Mouse (Mus musculus) kidney, adult 2 months (tissue): ENCODE measurements around the gene Pank1. TPM values are rescaled to one million over a fixed set of nuclear protein-coding genes. Genes with fewer than 3 reads are reported as not detected.

Experiments used
- DNase-seq: peaks from one replicate; pipeline ENCODE4 v3.0.0; 2021
- H3K27ac ChIP-seq: fragments of 200-500 bp; 2 replicates; pipeline ENCODE4 v1.5.1; 2012; ENCODE audit warnings: low read depth, low read length, control low read depth, inconsistent platforms; ENCODE audit not compliant: insufficient read depth
- H3K27me3 ChIP-seq: fragments of 200-500 bp; replicated peaks from 2 replicates; pipeline ENCODE4 v1.6.1; 2012; ENCODE audit warnings: mild to moderate bottlenecking, moderate library complexity, low read length, inconsistent platforms; ENCODE audit not compliant: control insufficient read depth, insufficient read depth
- H3K36me3 ChIP-seq: fragments of 200-500 bp; 2 replicates; pipeline ENCODE4 v1.6.1; 2012; ENCODE audit warnings: mild to moderate bottlenecking, moderate library complexity, low read length, inconsistent platforms; ENCODE audit not compliant: control insufficient read depth, insufficient read depth
- H3K4me1 ChIP-seq: fragments of 200-500 bp; 2 replicates; pipeline ENCODE4 v1.6.1; 2011; ENCODE audit warnings: low read length; ENCODE audit not compliant: control insufficient read depth, insufficient read depth
- H3K4me3 ChIP-seq: fragments of 200-500 bp; 2 replicates; pipeline ENCODE4 v1.5.1; 2011; ENCODE audit warnings: mild to moderate bottlenecking, low read depth, low read length, control low read depth; ENCODE audit not compliant: insufficient read depth
- CTCF ChIP-seq: fragments of 200-500 bp; conservative IDR thresholded peaks from 2 replicates; pipeline ENCODE4 v1.5.1; 2011; ENCODE audit warnings: low read depth, mild to moderate bottlenecking, control low read depth, low read length, moderate library complexity, mixed read lengths; ENCODE audit not compliant: insufficient read depth, insufficient read length
- POLR2A ChIP-seq: fragments of 200-500 bp; IDR thresholded peaks from one replicate; pipeline ENCODE4 v1.6.1; 2011; ENCODE audit warnings: low read depth, low read length, control low read depth
- WGBS: fragments of 180-500 bp; shearing (Covaris S2); methylation state at CpG from one replicate; pipeline ENCODE4 v1.1.7; 2018; 5-methylcytosine and 5-hydroxymethylcytosine counted together
- polyA plus RNA-seq: library from polyadenylated mRNA; depleted of rRNA; stranded (reverse); fragments of >200 nt; gene quantifications from 2 replicates; pipeline ENCODE4 v1.2.3, GENCODE M21; 2012

The Pank1 gene
- polyA plus RNA-seq, 1 experiment, result 14.3 TPM

- Histone ChIP-seq H3K27ac (no peak overlapping the region), H3K36me3 (no peaks in the 10 kb centered on the region), H3K4me3 (no peak overlapping the region), H3K4me1 (peaks cover 11% of the 10 kb centered on the region), H3K27me3 (no peaks in the 10 kb centered on the region)
- DNase-seq, result peak; percentile 70
- TF ChIP-seq CTCF (no peak), POLR2A (no peak)
- 71% methylated on average over 5 of the region's 5 CpGs for WGBS
These were observed 1.9 kb upstream of the Pank1 start for GRCm38 (mm10) chr19:34881160-34881559.

GRCm38 (mm10) chr19:34879624-34880023, 369 bp upstream of the Pank1 start:
- 16% methylated on average over 6 of the region's 6 CpGs for WGBS
- peaks cover 11% of the 10 kb centered on the region for H3K4me1 ChIP-seq
- no peak for TF ChIP-seq CTCF
- no peak for TF ChIP-seq POLR2A
- no peaks in the 10 kb centered on the region for H3K27me3 ChIP-seq
- DNase-seq, result no peak
- no peaks in the 10 kb centered on the region for H3K36me3 ChIP-seq
- H3K4me3 ChIP-seq, result peak overlapping the region; percentile 84
- H3K27ac ChIP-seq, result peak overlapping the region; percentile 98

GRCm38 (mm10) chr19:34877898-34878602, 1.2 kb downstream of the Pank1 start:
- Histone ChIP-seq H3K27me3 (no peaks in the 10 kb centered on the region), H3K4me1 (peaks cover 11% of the 10 kb centered on the region), H3K27ac (peak overlapping the region; percentile 98), H3K4me3 (peak overlapping the region; percentile 84), H3K36me3 (no peaks in the 10 kb centered on the region)
- 1% methylated on average over 45 of the region's 45 CpGs for WGBS
- peak; percentile 98 for DNase-seq
- TF ChIP-seq CTCF (0 out of 2 replicates have a peak, but pooled peaks have one; percentile 21), POLR2A (peak; percentile 70)

- TF ChIP-seq CTCF (no peak), POLR2A (no peak)
- 38% methylated on average over 7 of the region's 7 CpGs for WGBS
- Histone ChIP-seq H3K27me3 (no peaks in the 10 kb centered on the region), H3K27ac (peak overlapping the region; percentile 67), H3K4me1 (peaks cover 11% of the 10 kb centered on the region), H3K4me3 (peak overlapping the region; percentile 47), H3K36me3 (no peaks in the 10 kb centered on the region)
- peak; percentile 80 for DNase-seq
These were observed 2.6 kb downstream of the Pank1 start for GRCm38 (mm10) chr19:34876676-34877075.

GRCm38 (mm10) chr19:34869375-34869774, 9.9 kb downstream of the Pank1 start:
- Histone ChIP-seq H3K36me3 (no peaks in the 10 kb centered on the region), H3K27me3 (no peaks in the 10 kb centered on the region), H3K4me3 (no peak overlapping the region), H3K27ac (no peak overlapping the region), H3K4me1 (peaks cover 6% of the 10 kb centered on the region; the same call in 1 of the 2 replicates)
- no peak for TF ChIP-seq POLR2A
- TF ChIP-seq CTCF, result no peak
- no peak for DNase-seq
- 63% methylated on average over 3 of the region's 3 CpGs for WGBS

GRCm38 (mm10) chr19:34868093-34868741, 11.0 kb downstream of the Pank1 start:
- peak; percentile 46 for DNase-seq
- H3K27ac ChIP-seq, result no peak overlapping the region
- H3K36me3 ChIP-seq, result no peaks in the 10 kb centered on the region
- 79% methylated on average over 8 of the region's 8 CpGs for WGBS
- H3K4me1 ChIP-seq, result peaks cover 10% of the 10 kb centered on the region; the same call in 1 of the 2 replicates
- H3K27me3 ChIP-seq, result no peaks in the 10 kb centered on the region
- H3K4me3 ChIP-seq, result no peak overlapping the region
- TF ChIP-seq CTCF, result no peak
- no peak for TF ChIP-seq POLR2A

GRCm38 (mm10) chr19:34863737-34864136, 15.5 kb downstream of the Pank1 start:
- H3K36me3 ChIP-seq, result no peaks in the 10 kb centered on the region
- no peak for DNase-seq
- H3K27me3 ChIP-seq, result no peaks in the 10 kb centered on the region
- H3K4me1 ChIP-seq, result peaks cover 23% of the 10 kb centered on the region
- H3K27ac ChIP-seq, result no peak overlapping the region
- no peak for TF ChIP-seq POLR2A
- TF ChIP-seq CTCF, result no peak
- WGBS, result 71% methylated on average over 6 of the region's 6 CpGs
- H3K4me3 ChIP-seq, result no peak overlapping the region
